Mouse (Mus musculus) lung, postnatal 0 days (tissue): ENCODE measurements around the gene Tespa1. TPM values are rescaled to one million over a fixed set of nuclear protein-coding genes. Genes with fewer than 3 reads are reported as not detected.

Experiments used
- ATAC-seq: fragments of 200-750 bp; cut with Nextera tagmentation; 2 replicates; pipeline ENCODE4 v1.8.0; 2017; ENCODE audit warnings: moderate library complexity
- DNase-seq: peaks from one replicate; pipeline ENCODE4 v3.0.0-alpha.2; 2016; ENCODE audit warnings: low spot score
- H3K27ac ChIP-seq: fragments of 300-500 bp; sonication (generic); 2 replicates; pipeline ENCODE4 v1.5.1; 2014; ENCODE audit warnings: antibody characterized with exemption, mild to moderate bottlenecking, low read length, mixed read lengths
- H3K27me3 ChIP-seq: fragments of 300-500 bp; sonication (generic); replicated peaks from 2 replicates; pipeline ENCODE4 v1.6.1; 2014; ENCODE audit warnings: low read length, mixed read lengths; ENCODE audit not compliant: insufficient read depth
- H3K36me3 ChIP-seq: fragments of 300-500 bp; sonication (generic); 2 replicates; pipeline ENCODE4 v1.6.1; 2014; ENCODE audit warnings: low read length, mixed read lengths; ENCODE audit not compliant: insufficient read depth
- H3K4me1 ChIP-seq: fragments of 300-500 bp; sonication (generic); 2 replicates; pipeline ENCODE4 v1.6.1; 2014; ENCODE audit warnings: antibody characterized with exemption, low read depth, low read length, mixed read lengths; ENCODE audit not compliant: insufficient read depth
- H3K4me2 ChIP-seq: fragments of 300-500 bp; sonication (generic); replicated peaks from 2 replicates; pipeline ENCODE4 v1.6.1; 2014; ENCODE audit warnings: low read depth, mild to moderate bottlenecking, low read length, moderate library complexity, mixed read lengths
- H3K4me3 ChIP-seq: fragments of 300-500 bp; sonication (generic); 2 replicates; pipeline ENCODE4 v1.5.1; 2014; ENCODE audit warnings: low read depth, low read length
- H3K9ac ChIP-seq: fragments of 300-500 bp; sonication (generic); replicated peaks from 2 replicates; pipeline ENCODE4 v1.6.1; 2014; ENCODE audit warnings: low read depth, mild to moderate bottlenecking
- H3K9me3 ChIP-seq: fragments of 300-500 bp; sonication (generic); 2 replicates; pipeline ENCODE4 v1.6.1; 2016; ENCODE audit warnings: low read length, mixed read lengths
- CTCF ChIP-seq: IDR thresholded peaks from 2 replicates; pipeline ENCODE4 v1.5.1; 2016; ENCODE audit warnings: antibody characterized with exemption, mild to moderate bottlenecking
- EP300 ChIP-seq: IDR thresholded peaks from 2 replicates; pipeline ENCODE4 v1.6.1; 2016; ENCODE audit warnings: antibody characterized with exemption, mild to moderate bottlenecking, control low read depth
- WGBS: fragments of 180-500 bp; shearing (Covaris S2); extraction: QIAGEN DNeasy Blood & Tissue Kit; methylation state at CpG from one replicate; pipeline ENCODE4 v1.1.7; 2014; 5-methylcytosine and 5-hydroxymethylcytosine counted together
- polyA plus RNA-seq: library from polyadenylated mRNA; unstranded; fragments of >200 nt; fragmentation: Nextera tagmentation; extraction: Ambion mirVana; gene quantifications from 2 replicates; pipeline ENCODE4 v1.2.1, GENCODE M21; 2015

The Tespa1 gene
- 0.35 and 0.68 TPM in 2 replicates for polyA plus RNA-seq

- DNase-seq (peak; percentile 13), ATAC-seq (no peak)
- Histone ChIP-seq H3K27ac (no peak within 1 kb of the TSS), H3K36me3 (no peaks in the 10 kb centered on the region), H3K4me2 (no peak within 1 kb of the TSS), H3K4me1 (no peaks in the 10 kb centered on the region), H3K27me3 (no peaks in the 10 kb centered on the region), H3K4me3 (no peak within 1 kb of the TSS), H3K9ac (no peak within 1 kb of the TSS), H3K9me3 (no peaks in the 10 kb centered on the region)
- WGBS, result 70% methylated on average over 5 of the region's 5 CpGs
- TF ChIP-seq EP300 (no peak), CTCF (no peak)
Measured at GRCm38 (mm10) chr10:130322637-130323036, at the start of gene Tespa1. TSS of gene Tespa1 (plus strand) at chr10:130322870.

- no peaks in the 10 kb centered on the region for H3K27me3 ChIP-seq
- ATAC-seq, result no peak
- no peak overlapping the region for H3K9ac ChIP-seq
- H3K36me3 ChIP-seq, result no peaks in the 10 kb centered on the region
- H3K4me2 ChIP-seq, result no peak overlapping the region
- H3K4me1 ChIP-seq, result no peaks in the 10 kb centered on the region
- no peak overlapping the region for H3K4me3 ChIP-seq
- DNase-seq, result no peak
- TF ChIP-seq EP300 (no peak), CTCF (no peak)
- no peak overlapping the region for H3K27ac ChIP-seq
- H3K9me3 ChIP-seq, result no peaks in the 10 kb centered on the region
- WGBS, result 58% methylated on average over 2 of the region's 2 CpGs
Measured at GRCm38 (mm10) chr10:130275759-130276158, 46.9 kb upstream of the Tespa1 start.

GRCm38 (mm10) chr10:130276496-130276895 is 46.2 kb upstream of the Tespa1 start:
- no peak overlapping the region for H3K4me2 ChIP-seq
- H3K4me3 ChIP-seq, result no peak overlapping the region
- DNase-seq (no peak), ATAC-seq (no peak)
- H3K4me1 ChIP-seq, result no peaks in the 10 kb centered on the region
- TF ChIP-seq CTCF (no peak), EP300 (no peak)
- 66% methylated on average over 2 of the region's 2 CpGs for WGBS
- no peak overlapping the region for H3K27ac ChIP-seq
- H3K9me3 ChIP-seq, result no peaks in the 10 kb centered on the region
- H3K9ac ChIP-seq, result no peak overlapping the region
- no peaks in the 10 kb centered on the region for H3K36me3 ChIP-seq
- H3K27me3 ChIP-seq, result no peaks in the 10 kb centered on the region

- H3K27ac ChIP-seq, result no peak within 1 kb of the TSS
- H3K36me3 ChIP-seq, result no peaks in the 10 kb centered on the region
- no peak within 1 kb of the TSS for H3K9ac ChIP-seq
- H3K4me3 ChIP-seq, result no peak within 1 kb of the TSS
- no peak within 1 kb of the TSS for H3K4me2 ChIP-seq
- H3K9me3 ChIP-seq, result no peaks in the 10 kb centered on the region
- no peak for ATAC-seq
- no peak for TF ChIP-seq EP300
- no peak for TF ChIP-seq CTCF
- WGBS, result 1% methylated on average over 7 of the region's 7 CpGs
- peak; percentile 9 for DNase-seq
- no peaks in the 10 kb centered on the region for H3K27me3 ChIP-seq
- H3K4me1 ChIP-seq, result no peaks in the 10 kb centered on the region
Measured at GRCm38 (mm10) chr10:130280066-130280465, 42.6 kb upstream of the Tespa1 start, which contains the start of gene Neurod4. TSS of gene Neurod4 (minus strand) at chr10:130280240.

- ATAC-seq, result no peak
- Histone ChIP-seq H3K4me1 (no peaks in the 10 kb centered on the region), H3K36me3 (no peaks in the 10 kb centered on the region), H3K4me2 (no peak overlapping the region), H3K9me3 (no peaks in the 10 kb centered on the region), H3K27me3 (no peaks in the 10 kb centered on the region), H3K9ac (no peak overlapping the region), H3K4me3 (no peak overlapping the region), H3K27ac (no peak overlapping the region)
- TF ChIP-seq EP300 (no peak), CTCF (no peak)
- WGBS, result 20% methylated on average over 1 of the region's 1 CpGs
- no peak for DNase-seq
Measured at GRCm38 (mm10) chr10:130281982-130282449, 40.7 kb upstream of the Tespa1 start.

GRCm38 (mm10) chr10:130287201-130287600 is 35.5 kb upstream of the Tespa1 start:
- Histone ChIP-seq H3K36me3 (no peaks in the 10 kb centered on the region), H3K4me3 (no peak overlapping the region), H3K27me3 (no peaks in the 10 kb centered on the region), H3K9me3 (no peaks in the 10 kb centered on the region), H3K9ac (no peak overlapping the region), H3K4me2 (no peak overlapping the region), H3K4me1 (no peaks in the 10 kb centered on the region), H3K27ac (no peak overlapping the region)
- TF ChIP-seq CTCF (no peak), EP300 (no peak)
- no peak for ATAC-seq
- DNase-seq, result no peak
- WGBS, result 79% methylated on average over 1 of the region's 1 CpGs

- no peak for ATAC-seq
- DNase-seq, result no peak
- Histone ChIP-seq H3K4me1 (no peaks in the 10 kb centered on the region), H3K9ac (no peak overlapping the region), H3K36me3 (no peaks in the 10 kb centered on the region), H3K4me3 (no peak overlapping the region), H3K4me2 (no peak overlapping the region), H3K27ac (no peak overlapping the region), H3K9me3 (no peaks in the 10 kb centered on the region), H3K27me3 (no peaks in the 10 kb centered on the region)
- TF ChIP-seq CTCF (no peak), EP300 (no peak)
- 38% methylated on average over 3 of the region's 3 CpGs for WGBS
Measured at GRCm38 (mm10) chr10:130288007-130288406, 34.7 kb upstream of the Tespa1 start.
